Mouse (Mus musculus): ENCODE results near the gene Banp.

- TF ChIP-seq CTCF (IDR thresholded peaks at IDR 0.05; ENCODE audit: borderline replicate concordance, extremely low read depth, insufficient read depth, insufficient read length) = no peak
- TF ChIP-seq POLR2A (IDR thresholded peaks at IDR 0.05; ENCODE audit: borderline replicate concordance, extremely low read depth, insufficient read depth, insufficient read length, poor library complexity, severe bottlenecking) = no peak
Observed at GRCm38 (mm10) chr8:122068609-122069008, 119.1 kb downstream of the Banp start.

All from brain, embryonic 14.5 days (tissue).